Mouse (Mus musculus) kidney, adult 2 months (tissue): ENCODE data around the gene Palm. TPM values are rescaled to one million over a fixed set of nuclear protein-coding genes. Genes with fewer than 3 reads are reported as not detected.
A peak's percentile ranks its signal among the peaks of the same experiment; 100 is the strongest.

Experiments
- DNase-seq: peaks from one replicate; pipeline ENCODE4 v3.0.0; 2021
- H3K27ac ChIP-seq: fragments of 200-500 bp; 2 replicates; pipeline ENCODE4 v1.5.1; 2012; ENCODE audit warnings: low read depth, low read length, control low read depth, inconsistent platforms; ENCODE audit not compliant: insufficient read depth
- H3K27me3 ChIP-seq: fragments of 200-500 bp; replicated peaks from 2 replicates; pipeline ENCODE4 v1.6.1; 2012; ENCODE audit warnings: mild to moderate bottlenecking, moderate library complexity, low read length, inconsistent platforms; ENCODE audit not compliant: control insufficient read depth, insufficient read depth
- H3K36me3 ChIP-seq: fragments of 200-500 bp; 2 replicates; pipeline ENCODE4 v1.6.1; 2012; ENCODE audit warnings: mild to moderate bottlenecking, moderate library complexity, low read length, inconsistent platforms; ENCODE audit not compliant: control insufficient read depth, insufficient read depth
- H3K4me1 ChIP-seq: fragments of 200-500 bp; 2 replicates; pipeline ENCODE4 v1.6.1; 2011; ENCODE audit warnings: low read length; ENCODE audit not compliant: control insufficient read depth, insufficient read depth
- H3K4me3 ChIP-seq: fragments of 200-500 bp; 2 replicates; pipeline ENCODE4 v1.5.1; 2011; ENCODE audit warnings: mild to moderate bottlenecking, low read depth, low read length, control low read depth; ENCODE audit not compliant: insufficient read depth
- CTCF ChIP-seq: fragments of 200-500 bp; conservative IDR thresholded peaks from 2 replicates; pipeline ENCODE4 v1.5.1; 2011; ENCODE audit warnings: low read depth, mild to moderate bottlenecking, control low read depth, low read length, moderate library complexity, mixed read lengths; ENCODE audit not compliant: insufficient read depth, insufficient read length
- POLR2A ChIP-seq: fragments of 200-500 bp; IDR thresholded peaks from one replicate; pipeline ENCODE4 v1.6.1; 2011; ENCODE audit warnings: low read depth, low read length, control low read depth
- WGBS: fragments of 180-500 bp; shearing (Covaris S2); methylation state at CpG from one replicate; pipeline ENCODE4 v1.1.7; 2018; 5-methylcytosine and 5-hydroxymethylcytosine counted together
- polyA plus RNA-seq: library from polyadenylated mRNA; depleted of rRNA; stranded (reverse); fragments of >200 nt; gene quantifications from 2 replicates; pipeline ENCODE4 v1.2.3, GENCODE M21; 2012

Palm gene
- polyA plus RNA-seq, 1 experiment: 110 TPM

DNA sequence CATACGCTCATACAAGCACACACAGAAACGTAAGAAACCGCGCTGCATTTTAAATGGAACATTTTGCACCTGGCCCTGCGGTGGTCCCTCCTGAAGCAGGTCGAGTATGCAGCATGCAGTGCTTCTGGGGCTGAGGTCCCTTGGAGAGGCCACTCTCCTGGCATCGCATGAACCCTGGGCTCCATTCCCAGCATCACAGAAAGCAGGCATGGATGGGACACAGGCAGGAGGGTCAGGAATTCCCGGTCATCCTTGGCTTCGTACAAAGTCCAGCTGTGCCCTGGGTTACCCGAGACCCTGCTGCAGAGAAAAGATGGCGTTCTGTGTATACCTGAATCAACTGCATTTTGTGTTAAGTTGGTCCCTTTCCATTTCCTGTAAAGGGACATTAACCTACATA is 7.1 kb downstream of the Palm start:
- H3K27ac ChIP-seq: 0 out of 2 replicates have a peak overlapping the region, but pooled peaks have one; percentile 8

DNA sequence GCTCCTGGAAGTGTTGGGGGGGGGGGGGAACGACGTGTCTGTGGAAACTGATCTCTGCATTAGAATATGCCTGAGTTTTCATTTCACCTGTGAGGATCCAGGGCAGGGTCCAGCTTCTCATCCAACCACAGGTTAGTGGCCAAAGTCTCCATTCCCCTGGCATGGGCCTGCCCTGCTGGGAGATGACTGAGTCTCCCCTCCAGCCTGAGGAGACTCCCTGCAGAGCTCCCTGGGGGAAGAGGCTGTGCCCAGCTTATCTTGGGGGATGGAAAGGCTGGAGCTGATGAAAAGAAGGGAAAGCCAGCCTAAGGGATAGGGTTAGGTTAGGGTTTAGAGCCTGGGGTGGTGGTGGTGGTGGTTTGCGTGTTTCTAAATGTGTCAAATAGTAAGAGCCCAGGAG is 8.5 kb downstream of the Palm start:
- 32% methylated on average over 3 of the region's 3 CpGs for WGBS
- peak; percentile 90 for DNase-seq
- H3K36me3 ChIP-seq: no peaks in the 10 kb centered on the region
- no peak overlapping the region for H3K4me3 ChIP-seq
- peaks cover 35% of the 10 kb centered on the region for H3K4me1 ChIP-seq
- H3K27ac ChIP-seq: peak overlapping the region; percentile 86
- H3K27me3 ChIP-seq: no peaks in the 10 kb centered on the region
- no peak for TF ChIP-seq POLR2A
- TF ChIP-seq CTCF: no peak

More for the DNA sequence above, 7.1 kb downstream of the Palm start:
- Histone ChIP-seq H3K36me3 (no peaks in the 10 kb centered on the region), H3K4me1 (peaks cover 35% of the 10 kb centered on the region), H3K4me3 (no peak overlapping the region), H3K27me3 (no peaks in the 10 kb centered on the region)
- 56% methylated on average over 11 of the region's 11 CpGs for WGBS
- TF ChIP-seq CTCF: no peak
- no peak for TF ChIP-seq POLR2A
- DNase-seq: peak; percentile 80

DNA sequence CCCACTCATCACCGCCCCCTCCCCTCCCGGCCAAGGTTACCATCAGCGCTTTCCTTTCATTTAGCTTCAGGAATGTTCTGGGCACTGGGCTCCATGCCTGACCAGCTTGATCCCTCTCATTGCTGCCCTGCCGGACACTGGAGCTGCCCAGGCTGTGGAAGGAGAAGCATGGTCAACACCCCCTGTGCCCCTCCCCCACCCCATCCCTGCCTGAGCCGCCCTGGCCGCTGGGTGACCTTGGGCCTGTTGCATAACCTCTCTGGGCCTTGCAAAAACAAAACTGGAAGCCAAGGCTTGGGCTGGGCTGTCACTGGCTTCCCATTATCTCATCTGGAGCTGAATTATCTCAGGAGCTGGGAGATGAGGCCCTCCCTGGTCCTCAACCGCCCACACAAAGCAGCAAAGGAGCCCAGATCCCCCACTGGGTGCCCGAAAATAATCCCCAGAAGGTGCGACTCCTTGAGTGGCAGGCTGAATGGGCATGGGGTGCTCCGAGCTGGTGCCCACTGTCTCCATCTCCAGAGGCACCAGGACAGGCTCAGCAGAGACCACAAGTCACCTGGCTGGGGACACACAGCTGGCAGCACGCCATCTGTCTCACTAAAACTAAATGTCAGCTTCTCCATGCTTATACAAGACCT is 9.1 kb downstream of the Palm start:
- no peaks in the 10 kb centered on the region for H3K27me3 ChIP-seq
- H3K36me3 ChIP-seq: no peaks in the 10 kb centered on the region
- 24% methylated on average over 11 of the region's 11 CpGs for WGBS
- peaks cover 34% of the 10 kb centered on the region for H3K4me1 ChIP-seq
- H3K27ac ChIP-seq: peak overlapping the region; percentile 93
- DNase-seq: peak; percentile 92
- no peak overlapping the region for H3K4me3 ChIP-seq
- TF ChIP-seq CTCF (no peak), POLR2A (no peak)

DNA sequence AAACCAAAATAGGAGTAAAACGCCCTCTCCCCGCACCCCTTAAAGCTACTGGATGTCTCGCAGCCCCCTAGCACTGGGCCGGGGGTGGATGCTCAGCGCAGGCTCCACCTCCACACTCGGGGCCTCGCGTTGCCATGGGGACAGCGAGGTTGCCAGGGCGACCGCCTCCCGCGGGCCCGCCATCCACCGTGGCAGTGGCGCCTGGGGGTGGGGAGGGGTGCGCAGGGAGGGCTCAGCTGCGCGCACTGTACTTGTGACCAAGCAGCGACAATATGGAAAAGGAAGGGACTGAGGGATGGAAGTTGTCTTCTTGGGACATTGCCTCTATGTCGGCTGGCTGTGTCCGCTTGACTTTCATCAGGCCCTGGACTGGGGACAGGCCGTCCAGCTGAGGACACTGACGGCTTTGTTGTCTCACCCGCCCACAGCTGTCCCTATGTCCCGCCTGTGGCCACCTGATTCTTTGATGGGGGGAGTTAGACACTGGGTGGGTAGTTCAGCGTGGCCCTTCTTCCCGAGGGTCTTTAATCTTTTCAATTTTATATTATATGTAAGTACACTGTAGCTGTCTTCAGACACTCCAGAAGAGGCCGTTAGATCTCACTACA is 10.4 kb downstream of the Palm start:
- Histone ChIP-seq H3K36me3 (no peaks in the 10 kb centered on the region), H3K27me3 (no peaks in the 10 kb centered on the region), H3K4me1 (peaks cover 27% of the 10 kb centered on the region), H3K27ac (no peak overlapping the region), H3K4me3 (no peak overlapping the region)
- WGBS: 38% methylated on average over 29 of the region's 29 CpGs
- no peak for TF ChIP-seq CTCF
- TF ChIP-seq POLR2A: no peak
- peak; percentile 45 for DNase-seq

DNA sequence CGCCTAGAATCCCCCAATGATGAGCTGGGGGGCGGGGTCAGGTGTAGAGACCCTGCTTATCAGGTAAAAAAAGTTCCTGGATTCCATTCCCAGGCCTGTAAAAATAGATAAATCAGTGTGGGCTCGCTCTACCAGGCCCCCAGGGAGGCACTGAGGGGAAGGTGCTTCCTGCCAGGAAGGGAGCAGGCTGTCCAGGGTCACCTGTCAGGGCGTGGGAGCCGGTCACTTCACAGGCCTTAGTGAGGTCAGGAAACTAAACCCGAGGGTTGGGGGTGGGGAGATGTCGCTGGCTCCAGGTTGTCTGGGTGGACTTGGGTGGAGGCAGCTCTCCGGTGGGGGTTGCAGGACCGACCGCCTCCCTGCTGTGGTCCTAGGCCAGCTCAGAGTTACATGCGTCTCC is 12.3 kb downstream of the Palm start:
- H3K27ac ChIP-seq: peak overlapping the region; percentile 42; the same call in 1 of the 2 replicates
- 43% methylated on average over 11 of the region's 11 CpGs for WGBS
- TF ChIP-seq CTCF (no peak), POLR2A (no peak)
- peaks cover 21% of the 10 kb centered on the region for H3K4me1 ChIP-seq
- H3K27me3 ChIP-seq: no peaks in the 10 kb centered on the region
- no peaks in the 10 kb centered on the region; the same call in 1 of the 2 replicates for H3K36me3 ChIP-seq
- DNase-seq: peak; percentile 90
- H3K4me3 ChIP-seq: no peak overlapping the region

DNA sequence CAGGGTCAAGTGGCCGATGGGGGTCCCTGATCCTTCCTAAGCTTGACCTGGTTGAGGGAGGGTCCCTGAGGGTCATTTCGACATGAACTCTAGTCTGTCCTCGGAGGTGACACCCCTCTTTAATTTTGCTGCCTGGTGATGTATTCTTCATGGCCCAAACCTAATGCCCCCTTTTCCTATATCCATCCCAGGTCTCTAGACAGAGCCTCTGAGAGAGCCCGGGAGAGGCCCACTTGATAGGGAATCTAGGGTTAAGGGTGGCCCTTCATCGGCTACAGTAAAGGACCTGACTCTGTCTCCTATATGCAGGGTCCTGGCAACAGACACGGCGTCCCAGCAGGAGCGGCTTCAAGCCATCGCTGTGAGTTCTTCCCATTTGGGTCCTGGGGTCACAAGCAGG is 13.0 kb downstream of the Palm start:
- 0 out of 2 replicates have a peak overlapping the region, but pooled peaks have one; percentile 13 for H3K4me3 ChIP-seq
- no peaks in the 10 kb centered on the region for H3K27me3 ChIP-seq
- H3K4me1 ChIP-seq: peaks cover 16% of the 10 kb centered on the region
- TF ChIP-seq CTCF (no peak), POLR2A (no peak)
- DNase-seq: no peak
- peak overlapping the region; percentile 42 for H3K27ac ChIP-seq
- 81% methylated on average over 9 of the region's 9 CpGs for WGBS
- no peaks in the 10 kb centered on the region; the same call in 1 of the 2 replicates for H3K36me3 ChIP-seq

DNA sequence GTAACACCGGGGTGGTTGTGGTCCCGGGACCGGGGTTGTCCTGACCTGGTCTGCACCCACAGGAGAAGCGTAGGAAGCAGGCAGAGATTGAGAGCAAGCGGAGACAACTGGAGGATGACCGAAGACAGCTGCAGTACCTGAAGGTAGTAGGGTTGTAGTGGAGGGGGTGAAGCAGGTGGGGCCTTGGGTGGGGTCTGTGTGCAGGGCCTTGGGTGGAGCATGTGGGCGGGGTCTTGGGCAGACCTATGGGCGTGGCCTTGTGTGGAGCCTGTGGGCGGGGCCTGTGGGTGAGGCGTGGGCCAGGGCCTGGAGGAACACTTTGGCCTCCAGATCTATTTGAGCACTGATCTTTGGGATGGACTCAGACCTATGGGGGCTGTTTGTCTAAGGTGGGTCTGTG is 13.6 kb downstream of the Palm start:
- Histone ChIP-seq H3K4me1 (peaks cover 14% of the 10 kb centered on the region), H3K27ac (0 out of 2 replicates have a peak overlapping the region, but pooled peaks have one; percentile 9), H3K4me3 (peak overlapping the region; percentile 21; the same call in 1 of the 2 replicates), H3K27me3 (no peaks in the 10 kb centered on the region), H3K36me3 (no peaks in the 10 kb centered on the region; the same call in 1 of the 2 replicates)
- peak; percentile 66 for DNase-seq
- no peak for TF ChIP-seq CTCF
- no peak for TF ChIP-seq POLR2A
- WGBS: 68% methylated on average over 10 of the region's 10 CpGs
